Mouse (Mus musculus) adrenal gland, postnatal 0 days (tissue): ENCODE results near the gene Akain1. TPM values are rescaled to one million over a fixed set of nuclear protein-coding genes. Genes with fewer than 3 reads are reported as not detected.

Experiments used
- polyA plus RNA-seq: library from polyadenylated mRNA; unstranded; fragments of >200 nt; fragmentation: Nextera tagmentation; extraction: Ambion mirVana; gene quantifications from 2 replicates; pipeline ENCODE4 v1.2.1, GENCODE M21; 2015

The Akain1 gene
- 0.17 and 0.43 TPM in 2 replicates for polyA plus RNA-seq

DNA sequence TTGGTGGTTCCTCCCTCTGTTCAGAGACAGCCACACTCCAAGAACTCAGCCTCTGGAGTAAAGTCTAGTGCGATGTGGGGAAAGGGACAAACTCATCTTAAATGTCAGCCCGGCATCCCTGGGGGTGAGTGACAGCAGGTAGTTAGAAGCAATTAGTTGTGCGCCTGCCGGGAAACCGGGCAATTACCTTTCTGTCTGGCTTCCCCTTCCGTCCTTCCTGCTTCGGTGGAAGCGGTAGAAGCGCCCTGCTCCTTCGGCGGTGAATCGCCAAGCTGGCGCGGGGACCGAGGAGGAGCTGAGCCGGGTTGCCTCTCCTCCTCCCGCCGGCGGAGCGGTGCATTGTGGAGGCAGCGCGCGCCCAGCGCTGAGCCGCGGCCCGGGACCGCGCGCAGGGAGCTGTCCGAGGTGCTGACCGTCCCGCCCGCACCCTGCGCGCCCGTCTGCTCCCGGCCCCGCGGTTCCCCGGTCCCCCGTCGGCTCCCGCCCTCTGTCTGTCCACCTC is at the start of gene Akain1:
Akain1 (plus strand) TSS at position 337 of the 502 bp plus-strand sequence.

Other genes with a start within 250 kb of the Akain1 start
- 10.9 and 13.5 TPM in 2 replicates for gene Zbtb14, start 56.3 kb upstream of the Akain1 start, polyA plus RNA-seq